Mouse (Mus musculus) lung, adult 2 months (tissue): ENCODE measurements around the gene Gabrb3. TPM values are rescaled to one million over a fixed set of nuclear protein-coding genes. Genes with fewer than 3 reads are reported as not detected.

Source experiments
- DNase-seq: peaks from one replicate; pipeline ENCODE4 v3.0.0; 2022
- H3K4me1 ChIP-seq: fragments of 200-500 bp; 2 replicates; pipeline ENCODE4 v1.6.1; 2011; ENCODE audit warnings: low read length; ENCODE audit not compliant: control insufficient read depth, insufficient read depth
- H3K4me3 ChIP-seq: fragments of 200-500 bp; replicated peaks from 2 replicates; pipeline ENCODE3; 2011; ENCODE audit warnings: low read depth, mild to moderate bottlenecking, control low read depth, low read length; ENCODE audit errors: extremely low read depth
- CTCF ChIP-seq: fragments of 200-500 bp; IDR thresholded peaks from 2 replicates; pipeline ENCODE4 v1.5.1; 2011; ENCODE audit warnings: mild to moderate bottlenecking, low read length, control low read depth; ENCODE audit not compliant: insufficient read depth
- POLR2A ChIP-seq: fragments of 200-500 bp; IDR thresholded peaks from 2 replicates; pipeline ENCODE4 v1.6.1; 2011; ENCODE audit warnings: low read depth, mild to moderate bottlenecking, control low read depth, low read length, borderline replicate concordance; ENCODE audit errors: extremely low read depth
- WGBS: fragments of 180-500 bp; shearing (Covaris S2); methylation state at CpG from one replicate; pipeline ENCODE4 v1.1.7; 2018; 5-methylcytosine and 5-hydroxymethylcytosine counted together
- polyA plus RNA-seq: library from polyadenylated mRNA; depleted of rRNA; stranded (reverse); fragments of >200 nt; gene quantifications from 2 replicates; pipeline ENCODE4 v1.2.3, GENCODE M21; 2012

The Gabrb3 gene
- polyA plus RNA-seq, 1 experiment: 0.08 TPM

- no peaks in the 10 kb centered on the region for H3K4me1 ChIP-seq
- H3K4me3 ChIP-seq: no peak overlapping the region
- no peak for TF ChIP-seq CTCF
- no peak for TF ChIP-seq POLR2A
- DNase-seq: no peak
- 70% methylated on average over 4 of the region's 4 CpGs for WGBS
Measured at GRCm38 (mm10) chr7:57529451-57529850, 110.0 kb downstream of the Gabrb3 start.

- Histone ChIP-seq H3K4me1 (no peaks in the 10 kb centered on the region), H3K4me3 (no peak overlapping the region)
- no peak for TF ChIP-seq POLR2A
- no peak for TF ChIP-seq CTCF
- DNase-seq: no peak
- WGBS: 91% methylated on average over 8 of the region's 8 CpGs
Measured at GRCm38 (mm10) chr7:57529954-57530353, 110.5 kb downstream of the Gabrb3 start.

DNA sequence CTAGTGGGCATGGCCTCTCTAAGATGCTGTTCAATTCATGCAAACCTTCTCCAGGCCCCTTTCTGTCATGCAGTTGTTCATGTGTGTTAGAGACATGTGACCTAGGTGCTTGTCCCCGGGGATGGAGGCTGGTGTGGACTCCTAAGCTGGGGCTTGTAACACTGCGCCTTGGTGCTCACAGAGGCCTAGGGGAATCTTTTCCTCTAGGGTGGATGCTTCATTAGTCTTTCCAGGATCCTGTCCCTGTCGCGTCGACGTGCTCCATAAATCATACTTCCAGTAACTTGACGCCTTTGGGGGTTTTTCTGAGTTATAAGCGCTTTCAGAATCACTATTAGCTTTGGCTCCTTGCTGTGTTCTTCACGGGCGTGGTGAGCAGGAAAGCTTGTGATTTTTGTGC lies 113.2 kb downstream of the Gabrb3 start:
- WGBS: 65% methylated on average over 10 of the region's 10 CpGs
- no peaks in the 10 kb centered on the region for H3K4me1 ChIP-seq
- DNase-seq: no peak
- no peak overlapping the region for H3K4me3 ChIP-seq
- TF ChIP-seq CTCF (no peak), POLR2A (no peak)

DNA sequence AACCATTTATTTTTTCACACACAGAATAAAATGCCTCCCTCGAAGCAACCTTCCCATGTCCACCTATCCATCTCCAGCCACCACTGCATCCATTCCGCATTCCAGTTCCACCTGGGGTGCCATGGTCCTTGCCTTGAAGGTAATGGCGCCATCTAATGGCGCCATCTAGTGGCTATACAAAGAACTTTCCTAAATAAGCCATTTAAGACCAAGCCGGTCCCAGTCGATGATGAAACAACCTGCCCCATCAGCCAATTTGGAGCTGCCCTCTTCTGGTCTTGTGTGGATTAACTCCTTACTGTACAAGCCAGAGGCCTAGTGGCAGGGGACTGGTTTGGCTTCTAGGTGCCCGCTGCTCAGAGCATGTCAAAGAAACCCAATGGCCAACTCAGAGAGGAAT lies 119.1 kb downstream of the Gabrb3 start:
- no peak for DNase-seq
- WGBS: 19% methylated on average over 7 of the region's 7 CpGs
- no peaks in the 10 kb centered on the region for H3K4me1 ChIP-seq
- TF ChIP-seq POLR2A (no peak), CTCF (no peak)
- no peak overlapping the region for H3K4me3 ChIP-seq

- H3K4me3 ChIP-seq: no peak overlapping the region
- no peak for TF ChIP-seq POLR2A
- no peak for TF ChIP-seq CTCF
- WGBS: 46% methylated on average over 3 of the region's 3 CpGs
Measured at GRCm38 (mm10) chr7:57560732-57561436, 141.4 kb downstream of the Gabrb3 start.

GRCm38 (mm10) chr7:57564403-57564802 lies 144.9 kb downstream of the Gabrb3 start:
- no peak for TF ChIP-seq POLR2A
- no peak for TF ChIP-seq CTCF
- DNase-seq: no peak

More at GRCm38 (mm10) chr7:57560732-57561436, 141.4 kb downstream of the Gabrb3 start:
- no peaks in the 10 kb centered on the region for H3K4me1 ChIP-seq
- DNase-seq: no peak

DNA sequence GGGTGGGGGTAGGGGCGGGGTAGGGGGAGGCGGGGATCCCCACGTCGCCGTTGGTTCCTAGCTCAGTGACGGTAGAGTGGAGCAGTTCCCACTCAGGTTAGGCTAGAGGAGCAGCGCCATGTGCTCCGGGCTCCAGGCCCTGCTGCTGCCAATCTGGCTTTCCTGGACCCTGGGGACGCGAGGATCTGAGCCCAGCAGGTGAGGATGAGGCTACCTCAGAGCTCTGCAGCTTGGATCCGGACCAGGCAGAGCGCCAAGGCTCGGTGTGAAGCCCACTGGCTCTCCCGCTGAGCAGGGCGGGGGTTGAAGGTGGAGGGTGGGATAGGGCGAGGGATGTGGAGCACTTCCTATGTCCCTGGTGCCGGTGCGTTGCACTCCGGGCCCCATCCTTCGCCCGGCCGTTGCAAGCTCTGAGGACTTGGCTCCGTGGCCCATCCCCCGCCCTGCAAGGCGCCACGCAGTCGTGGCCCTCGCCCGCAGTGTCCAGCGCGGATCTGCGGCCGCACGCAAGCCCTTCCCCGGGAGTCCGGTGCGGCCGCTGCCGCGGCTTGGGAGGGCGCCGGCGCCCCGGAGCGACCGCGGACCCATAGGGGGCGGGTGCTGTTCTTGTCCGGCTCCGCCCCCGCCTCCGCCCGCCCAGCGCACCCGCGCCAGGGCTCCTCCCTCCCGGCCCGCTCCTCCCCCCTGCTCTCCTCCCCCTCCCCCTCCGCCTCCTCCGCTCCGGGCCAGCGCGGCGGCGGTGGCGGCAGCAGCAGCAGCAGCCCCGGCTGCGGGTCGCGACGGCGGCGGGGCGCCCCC lies 171.2 kb downstream of the Gabrb3 start:
- 2% methylated on average over 54 of the region's 74 CpGs for WGBS
- no peak overlapping the region for H3K4me3 ChIP-seq
- DNase-seq: no peak
- no peaks in the 10 kb centered on the region for H3K4me1 ChIP-seq
- no peak for TF ChIP-seq CTCF
- no peak for TF ChIP-seq POLR2A

More at GRCm38 (mm10) chr7:57564403-57564802, 144.9 kb downstream of the Gabrb3 start:
- Histone ChIP-seq H3K4me1 (no peaks in the 10 kb centered on the region), H3K4me3 (no peak overlapping the region)
- 85% methylated on average over 12 of the region's 12 CpGs for WGBS

DNA sequence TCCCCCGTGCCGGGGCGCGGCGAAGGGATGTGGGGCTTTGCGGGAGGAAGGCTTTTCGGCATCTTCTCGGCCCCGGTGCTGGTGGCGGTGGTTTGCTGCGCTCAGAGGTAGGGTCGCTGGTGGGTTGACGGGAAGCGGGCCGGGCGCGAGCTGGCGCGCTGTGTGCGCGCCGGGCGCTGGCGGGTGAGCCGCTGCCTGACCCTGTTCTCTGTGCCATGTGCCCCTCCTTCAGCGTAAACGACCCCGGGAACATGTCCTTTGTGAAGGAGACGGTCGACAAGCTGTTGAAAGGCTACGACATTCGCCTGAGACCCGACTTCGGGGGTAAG lies 171.7 kb downstream of the Gabrb3 start:
- no peak for TF ChIP-seq CTCF
- TF ChIP-seq POLR2A: no peak
- Histone ChIP-seq H3K4me1 (no peaks in the 10 kb centered on the region), H3K4me3 (no peak overlapping the region)
- no peak for DNase-seq
- WGBS: under 1% methylated on average over 32 of the region's 34 CpGs

DNA sequence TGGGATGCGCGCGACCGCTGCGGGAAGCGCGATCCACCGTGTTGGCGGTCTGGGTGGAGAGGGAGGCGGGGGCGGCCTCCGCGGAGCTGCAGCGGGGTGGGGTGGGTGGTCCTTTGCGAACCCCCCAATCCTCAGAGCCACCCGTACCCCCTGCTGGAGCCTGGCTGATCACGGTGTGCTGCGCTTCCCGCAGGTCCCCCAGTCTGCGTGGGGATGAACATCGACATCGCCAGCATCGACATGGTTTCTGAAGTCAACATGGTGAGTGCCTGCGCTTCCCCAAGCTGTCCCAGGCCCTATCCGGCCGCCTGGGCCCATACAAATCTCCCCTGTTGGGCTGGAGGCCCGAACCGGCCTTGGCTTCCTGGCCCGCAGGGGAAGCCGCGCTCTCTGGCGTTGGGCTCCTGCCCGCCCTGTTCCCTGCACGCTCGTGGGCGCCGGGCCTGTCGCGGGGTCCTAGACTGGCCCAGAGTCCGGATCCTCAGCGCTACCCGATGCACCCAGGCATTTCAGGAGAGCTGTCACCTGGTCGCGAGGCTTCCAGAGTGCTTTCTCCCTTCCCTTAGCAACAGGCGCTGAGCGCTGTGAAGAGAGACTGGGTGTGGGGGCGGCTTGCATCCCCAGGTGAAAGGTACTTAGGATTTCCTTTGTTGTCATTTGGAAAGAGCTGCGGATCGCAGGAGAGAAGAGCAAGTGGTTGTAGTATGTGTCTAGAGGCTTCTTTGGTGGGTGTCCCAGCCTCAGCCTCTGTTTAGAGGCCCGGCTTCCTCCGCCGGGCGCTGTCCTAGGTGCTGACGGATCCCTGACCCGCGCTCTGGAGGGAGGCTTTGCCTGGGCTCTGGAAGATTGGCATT lies 172.3 kb downstream of the Gabrb3 start:
- TF ChIP-seq POLR2A (no peak), CTCF (no peak)
- Histone ChIP-seq H3K4me3 (no peak overlapping the region), H3K4me1 (no peaks in the 10 kb centered on the region)
- DNase-seq: no peak
- 2% methylated on average over 56 of the region's 56 CpGs for WGBS

DNA sequence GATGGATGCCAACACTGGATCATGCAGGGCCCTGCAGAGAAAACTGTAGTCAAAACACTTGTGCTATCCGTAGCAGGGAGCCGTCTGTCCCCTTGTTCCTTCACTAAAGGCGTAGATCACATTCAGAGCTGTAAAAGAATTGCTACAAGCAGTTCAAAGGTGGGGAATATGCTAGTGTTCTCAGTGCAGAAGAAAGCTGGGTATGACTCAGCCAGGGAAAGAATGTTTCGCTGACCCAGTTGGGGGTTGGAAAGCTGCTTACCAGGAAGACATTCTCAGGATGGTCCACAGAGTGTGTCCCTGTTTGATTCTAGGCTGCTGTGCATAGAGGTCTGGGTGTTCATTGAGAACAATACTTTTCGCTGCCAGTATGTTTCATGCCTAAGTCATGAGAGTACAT lies 177.8 kb downstream of the Gabrb3 start:
- 67% methylated on average over 5 of the region's 5 CpGs for WGBS
- H3K4me3 ChIP-seq: no peak overlapping the region
- TF ChIP-seq CTCF: no peak
- TF ChIP-seq POLR2A: no peak
- H3K4me1 ChIP-seq: no peaks in the 10 kb centered on the region
- no peak for DNase-seq
